Mouse (Mus musculus): ENCODE results near the gene Abhd17a. TPM values are rescaled to one million over a fixed set of nuclear protein-coding genes. Genes with fewer than 3 reads are reported as not detected.

Gene Abhd17a
- polyA plus RNA-seq, 1 experiment = 220 TPM

DNA sequence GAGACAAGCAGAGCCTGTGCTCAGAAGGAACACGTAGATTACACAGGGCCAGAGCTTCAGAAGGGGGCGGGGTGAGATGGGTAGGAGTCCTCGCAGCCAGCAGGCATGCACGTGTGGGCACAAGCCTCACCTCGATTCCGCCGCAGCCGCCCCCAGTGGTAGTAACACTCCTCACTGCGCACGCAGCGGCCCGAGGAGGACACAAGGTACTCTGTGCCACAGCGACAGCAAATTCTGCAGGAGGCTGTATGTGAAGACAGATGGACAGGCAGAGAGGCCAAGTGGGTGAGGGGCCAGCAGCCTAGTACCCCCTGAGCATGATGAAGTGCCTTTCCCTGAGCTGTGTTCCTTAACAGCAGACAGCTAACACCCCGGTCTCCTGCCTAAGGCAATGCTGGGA is 46.3 kb downstream of the Abhd17a start:
- H3K4me1 ChIP-seq (ENCODE audit: control insufficient read depth, insufficient read depth, insufficient read length) = peaks cover 2% of the 10 kb centered on the region; the same call in 1 of the 2 replicates
- 92% methylated on average over 14 of the region's 14 CpGs for WGBS
- H3K36me3 ChIP-seq (ENCODE audit: control insufficient read depth, insufficient read depth, low read length) = peaks cover 67% of the 10 kb centered on the region

GRCm38 (mm10) chr10:80539493-80539892 is 50.6 kb downstream of the Abhd17a start:
- Histone ChIP-seq H3K4me3 (ENCODE audit: extremely low read depth, insufficient read depth, insufficient read length) (no peak overlapping the region), H3K4me1 (ENCODE audit: control insufficient read depth, insufficient read depth, insufficient read length) (peaks cover 11% of the 10 kb centered on the region), H3K36me3 (ENCODE audit: control insufficient read depth, insufficient read depth, low read length) (peaks cover 30% of the 10 kb centered on the region), H3K27ac (ENCODE audit: insufficient read depth, low read length) (no peak overlapping the region), H3K27me3 (ENCODE audit: control insufficient read depth, insufficient read depth, low read length) (no peaks in the 10 kb centered on the region)
- no peak for TF ChIP-seq POLR2A (IDR thresholded peaks at IDR 0.05; ENCODE audit: low read depth, low read length)
- no peak for TF ChIP-seq CTCF (IDR thresholded peaks at IDR 0.05; ENCODE audit: extremely low read depth, insufficient read depth, insufficient read length, insufficient replicate concordance)
- DNase-seq (ENCODE audit: low read depth in 1 of 2, low spot score in 2 of 2) = no peak
- WGBS = 50% methylated on average over 5 of the region's 5 CpGs

More for the DNA sequence above, 46.3 kb downstream of the Abhd17a start:
- H3K27ac ChIP-seq (ENCODE audit: insufficient read depth, low read length) = no peak overlapping the region
- H3K4me3 ChIP-seq (ENCODE audit: extremely low read depth, insufficient read depth, insufficient read length) = no peak overlapping the region
- DNase-seq (ENCODE audit: low read depth in 1 of 2, low spot score in 2 of 2) = no peak
- H3K27me3 ChIP-seq (ENCODE audit: control insufficient read depth, insufficient read depth, low read length) = no peaks in the 10 kb centered on the region
- TF ChIP-seq CTCF (IDR thresholded peaks at IDR 0.05; ENCODE audit: extremely low read depth, insufficient read depth, insufficient read length, insufficient replicate concordance) = no peak
- TF ChIP-seq POLR2A (IDR thresholded peaks at IDR 0.05; ENCODE audit: low read depth, low read length) = no peak

GRCm38 (mm10) chr10:80538710-80539394 is 51.3 kb downstream of the Abhd17a start, which contains the start of gene Atp8b3:
Gene Atp8b3 (minus strand): TSS chr10:80539124.
- H3K27ac ChIP-seq (ENCODE audit: insufficient read depth, low read length) = no peak within 1 kb of the TSS
- H3K36me3 ChIP-seq (ENCODE audit: control insufficient read depth, insufficient read depth, low read length) = peaks cover 23% of the 10 kb centered on the region
- H3K4me3 ChIP-seq (ENCODE audit: extremely low read depth, insufficient read depth, insufficient read length) = peak within 1 kb of the TSS; percentile 44; the same call in 1 of the 2 replicates
- peaks cover 11% of the 10 kb centered on the region for H3K4me1 ChIP-seq (ENCODE audit: control insufficient read depth, insufficient read depth, insufficient read length)
- peak; percentile 81 to 82 for DNase-seq (ENCODE audit: low read depth in 1 of 2, low spot score in 2 of 2)
- 3% methylated on average over 30 of the region's 30 CpGs for WGBS
- H3K27me3 ChIP-seq (ENCODE audit: control insufficient read depth, insufficient read depth, low read length) = no peaks in the 10 kb centered on the region
- TF ChIP-seq CTCF (IDR thresholded peaks at IDR 0.05; ENCODE audit: extremely low read depth, insufficient read depth, insufficient read length, insufficient replicate concordance) = peak; percentile 6; the same call in 1 of the 2 replicates
- no peak for TF ChIP-seq POLR2A (IDR thresholded peaks at IDR 0.05; ENCODE audit: low read depth, low read length)

- no peak overlapping the region for H3K27ac ChIP-seq (ENCODE audit: insufficient read depth, low read length)
- H3K4me1 ChIP-seq (ENCODE audit: control insufficient read depth, insufficient read depth, insufficient read length) = peaks cover 11% of the 10 kb centered on the region
- DNase-seq (ENCODE audit: low read depth in 1 of 2, low spot score in 2 of 2) = no peak
- H3K27me3 ChIP-seq (ENCODE audit: control insufficient read depth, insufficient read depth, low read length) = no peaks in the 10 kb centered on the region
- H3K4me3 ChIP-seq (ENCODE audit: extremely low read depth, insufficient read depth, insufficient read length) = no peak overlapping the region
- TF ChIP-seq POLR2A (IDR thresholded peaks at IDR 0.05; ENCODE audit: low read depth, low read length) = no peak
- no peak for TF ChIP-seq CTCF (IDR thresholded peaks at IDR 0.05; ENCODE audit: extremely low read depth, insufficient read depth, insufficient read length, insufficient replicate concordance)
- H3K36me3 ChIP-seq (ENCODE audit: control insufficient read depth, insufficient read depth, low read length) = peaks cover 17% of the 10 kb centered on the region
- WGBS = 41% methylated on average over 5 of the region's 5 CpGs
These were observed 52.0 kb downstream of the Abhd17a start for GRCm38 (mm10) chr10:80538180-80538579.

GRCm38 (mm10) chr10:80535711-80536110 is 54.4 kb downstream of the Abhd17a start:
- no peak for DNase-seq (ENCODE audit: low read depth in 1 of 2, low spot score in 2 of 2)
- WGBS = 39% methylated on average over 13 of the region's 13 CpGs
- H3K27ac ChIP-seq (ENCODE audit: insufficient read depth, low read length) = no peak overlapping the region
- TF ChIP-seq CTCF (IDR thresholded peaks at IDR 0.05; ENCODE audit: extremely low read depth, insufficient read depth, insufficient read length, insufficient replicate concordance) (no peak), POLR2A (IDR thresholded peaks at IDR 0.05; ENCODE audit: low read depth, low read length) (no peak)
- H3K36me3 ChIP-seq (ENCODE audit: control insufficient read depth, insufficient read depth, low read length) = no peaks in the 10 kb centered on the region
- H3K4me3 ChIP-seq (ENCODE audit: extremely low read depth, insufficient read depth, insufficient read length) = peak overlapping the region; percentile 24; the same call in 1 of the 2 replicates
- H3K27me3 ChIP-seq (ENCODE audit: control insufficient read depth, insufficient read depth, low read length) = no peaks in the 10 kb centered on the region
- H3K4me1 ChIP-seq (ENCODE audit: control insufficient read depth, insufficient read depth, insufficient read length) = peaks cover 11% of the 10 kb centered on the region

DNA sequence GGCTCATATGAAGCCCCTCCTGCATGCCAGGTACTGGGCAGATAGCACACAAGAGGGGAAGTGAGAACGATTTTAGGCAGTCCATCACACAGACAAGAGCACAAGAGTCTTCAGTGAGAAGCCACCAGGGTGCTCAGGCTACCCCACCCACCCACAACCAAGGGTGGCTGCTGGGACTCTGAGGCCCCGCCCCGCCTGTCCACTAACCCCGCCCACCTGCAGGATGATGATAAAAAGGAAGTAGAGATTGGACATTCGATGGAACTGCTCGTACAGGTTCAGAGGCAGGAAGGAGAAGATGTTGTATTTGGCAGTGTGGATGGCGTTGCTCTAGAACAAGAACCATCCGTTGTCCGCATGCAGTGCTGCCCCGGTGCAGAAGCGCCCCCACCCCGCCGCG is 55.1 kb downstream of the Abhd17a start:
- Histone ChIP-seq H3K27me3 (ENCODE audit: control insufficient read depth, insufficient read depth, low read length) (no peaks in the 10 kb centered on the region), H3K4me1 (ENCODE audit: control insufficient read depth, insufficient read depth, insufficient read length) (peaks cover 11% of the 10 kb centered on the region), H3K27ac (ENCODE audit: insufficient read depth, low read length) (no peak overlapping the region), H3K36me3 (ENCODE audit: control insufficient read depth, insufficient read depth, low read length) (no peaks in the 10 kb centered on the region), H3K4me3 (ENCODE audit: extremely low read depth, insufficient read depth, insufficient read length) (peak overlapping the region; percentile 24; the same call in 1 of the 2 replicates)
- TF ChIP-seq POLR2A (IDR thresholded peaks at IDR 0.05; ENCODE audit: low read depth, low read length) = no peak
- TF ChIP-seq CTCF (IDR thresholded peaks at IDR 0.05; ENCODE audit: extremely low read depth, insufficient read depth, insufficient read length, insufficient replicate concordance) = no peak
- DNase-seq (ENCODE audit: low read depth in 1 of 2, low spot score in 2 of 2) = peak; percentile 17 to 44
- 7% methylated on average over 14 of the region's 14 CpGs for WGBS

DNA sequence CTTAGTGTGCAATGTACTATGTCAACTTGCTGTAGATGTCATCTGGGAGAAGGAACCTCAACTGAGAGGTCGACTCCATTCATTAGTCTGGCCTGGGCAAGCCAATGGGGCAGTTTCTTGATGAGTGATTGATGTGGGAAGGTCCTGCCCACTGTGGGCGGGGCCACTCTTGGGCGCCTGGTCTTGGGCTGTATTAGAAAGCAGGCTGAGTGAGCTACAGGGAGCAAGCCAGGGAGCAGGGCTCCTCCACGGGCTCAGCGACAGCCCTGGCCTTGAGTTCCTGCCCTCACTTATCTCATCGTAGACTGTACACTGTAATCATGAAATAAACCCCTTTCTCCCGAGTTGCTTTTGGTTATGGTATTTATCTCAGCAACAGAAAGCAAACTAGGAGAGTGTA is 56.4 kb downstream of the Abhd17a start:
- no peak overlapping the region for H3K4me3 ChIP-seq (ENCODE audit: extremely low read depth, insufficient read depth, insufficient read length)
- no peak overlapping the region for H3K27ac ChIP-seq (ENCODE audit: insufficient read depth, low read length)
- no peak for TF ChIP-seq CTCF (IDR thresholded peaks at IDR 0.05; ENCODE audit: extremely low read depth, insufficient read depth, insufficient read length, insufficient replicate concordance)
- no peak for TF ChIP-seq POLR2A (IDR thresholded peaks at IDR 0.05; ENCODE audit: low read depth, low read length)
- no peak for DNase-seq (ENCODE audit: low read depth in 1 of 2, low spot score in 2 of 2)
- no peaks in the 10 kb centered on the region for H3K27me3 ChIP-seq (ENCODE audit: control insufficient read depth, insufficient read depth, low read length)
- no peaks in the 10 kb centered on the region for H3K36me3 ChIP-seq (ENCODE audit: control insufficient read depth, insufficient read depth, low read length)
- peaks cover 8% of the 10 kb centered on the region for H3K4me1 ChIP-seq (ENCODE audit: control insufficient read depth, insufficient read depth, insufficient read length)
- 34% methylated on average over 7 of the region's 7 CpGs for WGBS

Other genes with a start within 250 kb of the Abhd17a start
- 8.8 and 14.3 TPM in 2 replicates for gene Adamtsl5, start 241.9 kb downstream of the Abhd17a start, polyA plus RNA-seq (2012; rRNA removed)
- 0.04 TPM in 1 of 2 replicates, not detected in the other for gene Plk5, start 233.9 kb downstream of the Abhd17a start, polyA plus RNA-seq (2012; rRNA removed)
- 13.4 and 22.6 TPM in 2 replicates for gene Mex3d, start 202.7 kb downstream of the Abhd17a start, polyA plus RNA-seq (2012; rRNA removed)
- 110 and 124 TPM in 2 replicates for gene Mbd3, start 190.8 kb downstream of the Abhd17a start, polyA plus RNA-seq (2012; rRNA removed)
- 399 and 753 TPM in 2 replicates for gene Uqcr11, start 183.5 kb downstream of the Abhd17a start, polyA plus RNA-seq (2012; rRNA removed)
- 173 and 240 TPM in 2 replicates for gene Tcf3, start 156.7 kb downstream of the Abhd17a start, polyA plus RNA-seq (2012; rRNA removed)
- not detected in 2 replicates for gene Onecut3, start 95.5 kb downstream of the Abhd17a start, polyA plus RNA-seq (2012; rRNA removed)
- 0.01 and 0.04 TPM in 2 replicates for gene Atp8b3, start 51.2 kb downstream of the Abhd17a start, polyA plus RNA-seq (2012; rRNA removed)
- gene Rexo1, start 28.8 kb downstream of the Abhd17a start, polyA plus RNA-seq (2012; rRNA removed) = 78.0 and 95.1 TPM in 2 replicates
- 27.9 and 41.8 TPM in 2 replicates for gene Klf16, start 13.0 kb downstream of the Abhd17a start, polyA plus RNA-seq (2012; rRNA removed)
- 94.8 and 110 TPM in 2 replicates for gene Scamp4, start 12.5 kb upstream of the Abhd17a start, polyA plus RNA-seq (2012; rRNA removed)
- 17.0 and 25.7 TPM in 2 replicates for gene Adat3, start 12.5 kb upstream of the Abhd17a start, polyA plus RNA-seq (2012; rRNA removed)
- gene Gm49322, start 15.7 kb upstream of the Abhd17a start, polyA plus RNA-seq (2012; rRNA removed) = 2.9 and 3.0 TPM in 2 replicates
- gene Csnk1g2, start 32.5 kb upstream of the Abhd17a start, polyA plus RNA-seq (2012; rRNA removed) = 206 and 283 TPM in 2 replicates
- gene Btbd2, start 66.7 kb upstream of the Abhd17a start, polyA plus RNA-seq (2012; rRNA removed) = 49.5 and 66.1 TPM in 2 replicates
- 351 and 533 TPM in 2 replicates for gene Mknk2, start 87.8 kb upstream of the Abhd17a start, polyA plus RNA-seq (2012; rRNA removed)
- 130 and 156 TPM in 2 replicates for gene Mob3a, start 111.6 kb upstream of the Abhd17a start, polyA plus RNA-seq (2012; rRNA removed)
- 49.0 and 60.8 TPM in 2 replicates for gene Izumo4, start 111.8 kb upstream of the Abhd17a start, polyA plus RNA-seq (2012; rRNA removed)
- 92.5 and 111 TPM in 2 replicates for gene Ap3d1, start 151.9 kb upstream of the Abhd17a start, polyA plus RNA-seq (2012; rRNA removed)
- 46.2 and 56.2 TPM in 2 replicates for gene Dot1l, start 164.9 kb upstream of the Abhd17a start, polyA plus RNA-seq (2012; rRNA removed)
- 38.7 and 54.3 TPM in 2 replicates for gene Sf3a2, start 207.9 kb upstream of the Abhd17a start, polyA plus RNA-seq (2012; rRNA removed)
- gene Plekhj1, start 208.3 kb upstream of the Abhd17a start, polyA plus RNA-seq (2012; rRNA removed) = 71.8 and 97.5 TPM in 2 replicates
- gene Amh, start 214.9 kb upstream of the Abhd17a start, polyA plus RNA-seq (2012; rRNA removed) = 1.3 and 2.3 TPM in 2 replicates
- not detected in 2 replicates for gene Jsrp1, start 223.2 kb upstream of the Abhd17a start, polyA plus RNA-seq (2012; rRNA removed)
- gene Oaz1, start 236.3 kb upstream of the Abhd17a start, polyA plus RNA-seq (2012; rRNA removed) = 730 and 862 TPM in 2 replicates